Mouse (Mus musculus) naive thymus-derived CD4-positive, alpha-beta T cell, adult 5 months (primary cell): ENCODE measurements around the gene Srgap2. TPM values are rescaled to one million over a fixed set of nuclear protein-coding genes. Genes with fewer than 3 reads are reported as not detected.

Source experiments
- polyA plus RNA-seq: library from polyadenylated mRNA; unstranded; fragments of 100-300 nt; shearing (Covaris generic); gene quantifications from one replicate; pipeline ENCODE4 v1.2.1, GENCODE M21; 2017

Srgap2 gene
- 59.9 TPM for polyA plus RNA-seq

DNA sequence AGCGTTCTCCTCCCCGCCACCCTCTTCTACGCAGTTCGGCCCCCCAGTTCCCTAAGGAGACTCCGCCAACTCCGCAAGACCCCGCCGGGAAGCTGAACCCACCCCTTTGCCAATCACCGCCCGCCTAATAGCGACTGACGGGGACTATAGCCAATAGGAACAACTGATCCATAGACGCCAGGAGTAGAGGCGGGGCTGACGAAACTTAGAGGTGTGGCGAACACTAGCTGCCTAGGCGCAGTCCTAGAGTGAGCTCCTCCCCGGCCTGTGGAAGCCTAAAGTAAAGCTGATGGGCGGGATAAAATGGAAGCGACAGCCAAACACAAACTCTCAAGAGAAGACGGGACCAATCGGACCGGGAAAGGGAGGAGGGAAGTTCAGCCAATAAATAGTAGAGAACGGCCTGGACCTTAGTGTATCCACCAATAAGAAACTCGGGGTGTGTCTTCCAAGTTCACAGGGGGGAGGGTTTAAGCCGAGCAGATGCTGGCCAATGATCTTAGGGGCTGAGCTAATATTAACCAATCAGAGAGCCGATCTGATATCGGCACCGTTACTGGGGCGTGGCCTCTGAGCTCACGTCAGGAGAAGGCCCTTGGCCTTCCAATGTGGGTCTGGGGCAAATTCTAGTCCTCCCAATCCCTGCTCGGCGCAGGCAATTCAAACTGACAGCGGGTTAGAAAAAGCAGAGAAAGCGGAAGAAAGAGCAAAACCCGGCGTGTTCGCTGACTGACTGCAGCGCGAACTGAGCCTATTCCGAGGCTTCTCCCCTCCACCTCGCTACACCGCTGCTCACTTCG is at the start of gene Srgap2, which contains the start of gene Fam72a:
Srgap2 (minus strand) TSS at position 72 of the 800 bp plus-strand sequence.
Fam72a (plus strand) TSS at position 623 of the 800 bp plus-strand sequence.

DNA sequence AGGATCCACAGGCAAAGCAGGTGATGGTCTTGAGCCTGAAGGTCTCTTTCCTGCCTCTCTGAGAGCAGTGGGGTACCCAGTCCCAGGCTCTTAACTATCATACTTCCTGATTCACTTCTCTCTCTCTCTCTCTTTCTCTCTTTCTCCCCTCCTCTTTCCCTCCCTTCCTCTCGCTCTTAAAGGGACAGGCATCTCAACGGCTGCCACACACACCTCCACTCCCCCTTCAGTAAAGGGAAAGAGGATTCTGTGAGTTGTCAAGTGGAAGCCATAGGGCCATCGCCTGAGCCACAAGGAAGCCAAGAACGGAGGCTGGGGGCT is 247.7 kb downstream of the Srgap2 start, which contains the start of gene Ikbke:
Ikbke (minus strand) TSS at position 151 of the 321 bp plus-strand sequence.

DNA sequence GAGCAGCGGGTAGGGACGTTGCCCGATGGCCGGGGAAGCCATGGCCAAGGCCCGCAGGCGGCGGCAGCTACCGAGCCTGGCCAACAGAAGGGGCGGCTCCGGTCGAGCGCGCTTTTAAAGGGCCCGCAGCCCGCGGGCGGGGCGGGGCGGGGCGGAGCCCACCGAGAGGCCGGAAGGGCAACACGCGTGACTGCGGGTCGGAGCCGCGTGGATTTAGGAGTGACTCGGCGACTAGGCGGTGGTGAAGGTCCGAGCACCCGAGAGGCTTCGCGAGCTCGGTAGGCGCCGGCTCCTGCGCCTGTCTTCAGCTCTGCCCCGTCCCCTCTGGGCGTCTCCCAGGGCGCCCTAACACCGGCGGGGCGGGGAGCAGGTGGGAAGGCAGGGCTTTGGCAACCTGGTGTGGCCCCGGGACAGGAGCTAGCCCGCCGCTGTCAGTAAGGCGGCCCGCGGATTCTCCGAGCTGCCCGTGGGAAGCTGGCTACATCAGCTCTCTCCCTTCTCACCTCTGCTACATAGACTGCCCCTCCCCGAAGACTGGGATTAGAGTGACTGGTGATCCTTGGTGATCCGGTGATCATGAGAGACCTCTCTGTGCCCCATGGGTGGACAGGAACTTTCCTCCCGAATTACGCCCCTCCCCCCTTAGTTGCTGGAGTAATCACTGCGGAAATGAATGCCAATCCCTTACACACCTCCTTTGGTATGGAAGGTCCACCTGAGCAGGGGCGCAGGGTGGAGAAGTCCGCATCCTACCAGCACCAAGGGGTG is 281.9 kb downstream of the Srgap2 start, which contains the start of gene Rassf5:
Rassf5 (minus strand) TSS at position 170 of the 768 bp plus-strand sequence.

Other genes with a start within 250 kb of the Srgap2 start
- 227 TPM for gene Ikbke, start 247.7 kb downstream of the Srgap2 start, polyA plus RNA-seq
- 1.2 TPM for gene Fam72a, start 551 bp upstream of the Srgap2 start, polyA plus RNA-seq
- not detected for gene Avpr1b, start 71.9 kb upstream of the Srgap2 start, polyA plus RNA-seq
- gene Ctse, start 111.0 kb upstream of the Srgap2 start, polyA plus RNA-seq, result 394 TPM
- 0.81 TPM for gene Rab7b, start 161.3 kb upstream of the Srgap2 start, polyA plus RNA-seq
- not detected for gene Slc26a9, start 216.7 kb upstream of the Srgap2 start, polyA plus RNA-seq